Mouse (Mus musculus) stomach, postnatal 0 days (tissue): ENCODE data around the gene Col26a1. TPM values are rescaled to one million over a fixed set of nuclear protein-coding genes. Genes with fewer than 3 reads are reported as not detected.

Source experiments
- ATAC-seq: fragments of 200-750 bp; cut with Nextera tagmentation; 2 replicates; pipeline ENCODE4 v1.8.0; 2017; ENCODE audit not compliant: low FRiP score, low TSS enrichment
- DNase-seq: peaks from one replicate; pipeline ENCODE4 v3.0.0-alpha.2; 2016; ENCODE audit warnings: low spot score
- H3K27ac ChIP-seq: fragments of 300-500 bp; sonication (generic); replicated peaks from 2 replicates; pipeline ENCODE4 v1.5.1; 2014; ENCODE audit warnings: mild to moderate bottlenecking, control low read depth
- H3K27me3 ChIP-seq: fragments of 300-500 bp; sonication (generic); 2 replicates; pipeline ENCODE4 v1.6.1; 2014; ENCODE audit warnings: low read length; ENCODE audit not compliant: control insufficient read depth, insufficient read depth
- H3K36me3 ChIP-seq: fragments of 300-500 bp; sonication (generic); 2 replicates; pipeline ENCODE4 v1.6.1; 2014; ENCODE audit warnings: low read length, mixed read lengths; ENCODE audit not compliant: control insufficient read depth, insufficient read depth
- H3K4me1 ChIP-seq: fragments of 300-500 bp; sonication (generic); replicated peaks from 2 replicates; pipeline ENCODE4 v1.6.1; 2014; ENCODE audit warnings: antibody characterized with exemption; ENCODE audit not compliant: control insufficient read depth, insufficient read depth
- H3K4me2 ChIP-seq: fragments of 300-500 bp; sonication (generic); replicated peaks from 2 replicates; pipeline ENCODE4 v1.6.1; 2014; ENCODE audit warnings: low read depth, mild to moderate bottlenecking, control low read depth, moderate library complexity
- H3K4me3 ChIP-seq: fragments of 300-500 bp; sonication (generic); 2 replicates; pipeline ENCODE4 v1.5.1; 2014; ENCODE audit warnings: low read depth, low read length, control low read depth
- H3K9ac ChIP-seq: fragments of 300-500 bp; sonication (generic); 2 replicates; pipeline ENCODE4 v1.6.1; 2014; ENCODE audit warnings: mild to moderate bottlenecking, low read length, control low read depth, mixed read lengths
- H3K9me3 ChIP-seq: fragments of 300-500 bp; sonication (generic); 2 replicates; pipeline ENCODE4 v1.6.1; 2016; ENCODE audit warnings: low read length; ENCODE audit not compliant: control insufficient read depth
- CTCF ChIP-seq: IDR thresholded peaks from 2 replicates; pipeline ENCODE4 v1.5.1; 2016; ENCODE audit warnings: antibody characterized with exemption, low read depth, mild to moderate bottlenecking, moderate library complexity
- EP300 ChIP-seq: optimal IDR thresholded peaks from 2 replicates; pipeline ENCODE3; 2016; ENCODE audit warnings: antibody characterized with exemption
- WGBS: fragments of 180-500 bp; shearing (Covaris S2); extraction: QIAGEN DNeasy Blood & Tissue Kit; methylation state at CpG from one replicate; pipeline ENCODE4 v1.1.7; 2014; 5-methylcytosine and 5-hydroxymethylcytosine counted together
- polyA plus RNA-seq: library from polyadenylated mRNA; unstranded; fragments of >200 nt; fragmentation: Nextera tagmentation; extraction: Ambion mirVana; gene quantifications from 2 replicates; pipeline ENCODE4 v1.2.1, GENCODE M21; 2015

The Col26a1 gene
- polyA plus RNA-seq, 1 experiment from 2014 or later, result 2.9 TPM

DNA sequence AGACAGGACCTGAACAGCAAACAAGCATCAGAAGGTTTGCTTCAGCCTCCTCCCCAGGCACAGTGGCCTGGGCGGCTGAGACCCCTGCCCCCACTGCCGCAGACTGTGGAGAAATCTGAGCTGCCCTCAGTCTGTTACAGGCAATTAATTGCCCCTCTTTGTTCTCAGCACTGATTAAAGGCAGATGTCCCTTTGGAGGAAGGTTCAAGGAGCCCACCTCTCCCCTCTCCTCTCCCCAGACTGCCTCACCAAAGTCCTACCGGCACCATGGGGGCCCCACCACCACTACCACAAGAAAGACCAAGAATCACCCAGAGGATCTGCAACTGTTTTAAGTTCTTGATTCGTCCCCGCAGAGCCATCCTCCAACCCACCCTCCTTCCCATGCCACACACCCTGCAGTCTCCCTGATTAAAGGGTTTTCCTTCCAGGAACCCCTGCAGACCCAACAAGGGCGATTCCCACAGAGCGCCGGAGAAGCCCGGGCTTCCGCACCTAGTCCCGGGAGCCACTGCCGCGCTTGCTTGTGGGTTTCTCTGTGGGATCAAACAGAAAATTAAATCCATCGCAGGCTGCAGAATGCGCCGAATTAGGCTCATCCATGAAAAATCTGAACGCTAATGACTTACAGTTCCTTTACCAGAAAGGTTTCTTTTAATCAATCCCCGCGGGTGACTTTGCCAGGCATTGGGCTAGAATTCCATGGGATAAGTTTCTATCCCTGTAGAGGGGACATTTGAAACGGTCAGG is 21.6 kb downstream of the Col26a1 start:
- H3K9ac ChIP-seq, result no peak overlapping the region
- no peak for ATAC-seq
- H3K4me2 ChIP-seq, result no peak overlapping the region

DNA sequence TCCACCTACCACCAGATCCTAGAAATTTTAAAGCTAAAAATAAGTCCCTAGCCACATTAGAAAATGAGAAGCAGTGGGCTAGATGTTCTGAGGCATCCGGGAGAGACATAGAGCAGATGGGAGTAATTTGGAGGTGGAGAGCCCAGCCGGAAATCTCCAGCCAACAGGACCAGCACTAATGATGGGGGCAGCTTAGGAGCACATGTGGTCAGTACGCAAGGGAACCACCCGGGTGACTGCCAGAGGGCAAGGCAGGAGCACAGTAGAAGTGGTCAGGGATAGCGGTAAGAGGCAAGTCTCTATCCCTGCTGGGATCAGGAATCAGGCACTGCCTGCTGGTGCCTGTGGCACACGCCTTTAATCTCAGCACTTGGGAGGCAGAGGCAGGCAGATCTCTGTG is 32.3 kb downstream of the Col26a1 start:
- H3K4me2 ChIP-seq, result no peak overlapping the region
- TF ChIP-seq EP300 (no peak), CTCF (no peak)
- WGBS, result 92% methylated on average over 6 of the region's 6 CpGs
- no peak for ATAC-seq
- H3K27ac ChIP-seq, result no peak overlapping the region
- H3K36me3 ChIP-seq, result no peaks in the 10 kb centered on the region
- no peak overlapping the region for H3K4me3 ChIP-seq
- H3K9me3 ChIP-seq, result no peaks in the 10 kb centered on the region
- H3K27me3 ChIP-seq, result no peaks in the 10 kb centered on the region
- no peaks in the 10 kb centered on the region for H3K4me1 ChIP-seq
- DNase-seq, result no peak
- no peak overlapping the region for H3K9ac ChIP-seq

More for the DNA sequence above, 21.6 kb downstream of the Col26a1 start:
- 31% methylated on average over 20 of the region's 20 CpGs for WGBS
- no peak for TF ChIP-seq CTCF
- TF ChIP-seq EP300, result no peak
- Histone ChIP-seq H3K36me3 (no peaks in the 10 kb centered on the region), H3K27me3 (no peaks in the 10 kb centered on the region), H3K4me3 (no peak overlapping the region), H3K4me1 (no peaks in the 10 kb centered on the region), H3K9me3 (no peaks in the 10 kb centered on the region), H3K27ac (no peak overlapping the region)
- no peak for DNase-seq

DNA sequence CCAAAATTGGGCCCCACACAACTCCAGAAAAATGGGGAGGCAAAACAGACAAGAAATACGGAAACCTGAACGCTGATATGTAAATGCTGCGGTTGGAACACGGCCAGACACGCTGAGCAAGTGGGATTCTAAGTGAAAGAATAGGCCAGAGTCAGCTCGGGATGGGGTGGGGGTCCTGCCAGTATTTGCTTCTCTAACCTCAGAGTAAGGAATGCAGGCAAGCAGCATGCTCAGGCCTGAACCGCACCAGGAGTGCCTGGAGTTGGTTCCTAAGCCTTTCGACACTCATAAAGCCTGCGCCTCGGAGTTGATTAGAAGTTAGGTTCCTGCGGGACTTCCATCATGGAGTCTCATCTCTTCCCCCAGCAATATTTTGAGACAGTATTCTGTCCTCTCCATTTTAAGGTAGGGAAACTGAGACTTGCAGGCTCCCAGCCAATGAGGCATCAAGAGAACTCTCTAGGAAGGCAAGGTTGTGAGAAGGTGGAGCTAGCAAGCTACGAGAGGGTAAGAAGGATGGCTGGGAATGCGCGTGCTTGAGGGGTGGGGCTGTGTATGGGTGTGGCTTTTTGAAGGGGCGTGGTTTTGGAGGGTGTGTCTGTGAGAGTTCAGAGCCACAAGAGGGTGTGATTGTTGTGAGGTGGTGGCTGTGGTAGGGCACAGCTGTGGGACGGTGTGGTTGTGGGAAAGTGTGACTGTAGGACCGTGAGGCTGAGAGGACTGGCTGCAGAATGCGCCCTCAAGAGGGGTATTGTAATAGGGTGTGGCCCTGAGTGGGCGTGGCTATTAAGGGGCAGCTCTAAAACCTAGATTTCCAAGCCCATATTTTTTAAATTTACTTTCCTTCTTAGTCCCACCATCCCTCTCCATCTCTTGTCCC is 36.4 kb downstream of the Col26a1 start:
- Histone ChIP-seq H3K4me3 (no peak overlapping the region), H3K36me3 (no peaks in the 10 kb centered on the region), H3K27ac (no peak overlapping the region), H3K4me1 (no peaks in the 10 kb centered on the region), H3K27me3 (no peaks in the 10 kb centered on the region), H3K9me3 (no peaks in the 10 kb centered on the region), H3K4me2 (no peak overlapping the region), H3K9ac (no peak overlapping the region)
- 0 out of 2 replicates have a peak, but pooled peaks have one; percentile 8 for ATAC-seq
- no peak for DNase-seq
- TF ChIP-seq CTCF (no peak), EP300 (no peak)
- 70% methylated on average over 19 of the region's 19 CpGs for WGBS

DNA sequence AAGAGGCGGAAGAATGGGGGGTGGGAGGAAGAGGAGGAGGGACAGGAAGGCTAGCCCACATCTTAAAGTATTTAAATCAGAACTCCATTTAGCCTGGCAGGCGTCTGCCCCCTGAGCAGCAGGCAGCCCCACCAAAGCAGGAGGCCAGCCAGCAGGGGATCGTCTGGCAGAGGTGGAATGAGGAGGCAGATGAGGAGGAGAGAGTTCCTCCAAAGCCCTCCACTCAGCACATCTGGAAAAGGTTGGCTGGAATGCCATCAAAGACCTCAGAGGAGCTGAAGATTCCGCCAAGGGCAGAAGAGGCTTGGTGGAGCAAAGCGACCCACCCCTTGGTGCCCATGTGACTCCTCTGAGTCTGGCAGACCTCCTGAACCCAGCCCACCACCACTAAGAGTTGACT is 39.1 kb downstream of the Col26a1 start:
- Histone ChIP-seq H3K4me2 (no peak overlapping the region), H3K9ac (no peak overlapping the region), H3K27me3 (no peaks in the 10 kb centered on the region), H3K4me3 (no peak overlapping the region), H3K36me3 (no peaks in the 10 kb centered on the region), H3K9me3 (no peaks in the 10 kb centered on the region), H3K4me1 (no peaks in the 10 kb centered on the region), H3K27ac (no peak overlapping the region)
- ATAC-seq (no peak), DNase-seq (no peak)
- no peak for TF ChIP-seq EP300
- TF ChIP-seq CTCF, result no peak
- WGBS, result 54% methylated on average over 5 of the region's 5 CpGs

DNA sequence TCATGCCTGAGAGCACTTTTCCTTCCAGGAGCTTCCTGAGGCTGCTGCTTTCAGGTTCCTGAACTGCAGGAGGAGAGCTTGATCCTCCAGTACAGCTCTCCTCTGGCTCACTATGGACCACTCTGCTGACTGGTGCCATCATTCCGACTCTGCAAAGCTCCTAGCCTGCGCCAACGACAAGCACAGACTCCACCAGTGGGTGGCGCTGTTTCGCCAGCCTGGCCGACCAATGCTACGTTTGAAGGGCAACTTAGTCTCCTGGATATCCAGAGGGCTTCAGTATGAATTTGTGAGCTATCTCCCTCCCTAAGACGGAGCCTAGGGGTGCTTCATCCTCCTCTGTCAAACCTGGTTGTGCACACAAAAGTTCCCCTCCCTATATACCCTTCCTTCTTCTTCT is 43.0 kb downstream of the Col26a1 start:
- no peak overlapping the region for H3K9ac ChIP-seq
- no peaks in the 10 kb centered on the region for H3K36me3 ChIP-seq
- H3K27me3 ChIP-seq, result no peaks in the 10 kb centered on the region
- no peaks in the 10 kb centered on the region for H3K9me3 ChIP-seq
- ATAC-seq, result no peak
- WGBS, result 12% methylated on average over 8 of the region's 8 CpGs
- H3K27ac ChIP-seq, result no peak overlapping the region
- H3K4me2 ChIP-seq, result no peak overlapping the region
- TF ChIP-seq EP300 (no peak), CTCF (peak; percentile 86)
- peak; percentile 62 for DNase-seq
- H3K4me1 ChIP-seq, result no peaks in the 10 kb centered on the region
- H3K4me3 ChIP-seq, result no peak overlapping the region

DNA sequence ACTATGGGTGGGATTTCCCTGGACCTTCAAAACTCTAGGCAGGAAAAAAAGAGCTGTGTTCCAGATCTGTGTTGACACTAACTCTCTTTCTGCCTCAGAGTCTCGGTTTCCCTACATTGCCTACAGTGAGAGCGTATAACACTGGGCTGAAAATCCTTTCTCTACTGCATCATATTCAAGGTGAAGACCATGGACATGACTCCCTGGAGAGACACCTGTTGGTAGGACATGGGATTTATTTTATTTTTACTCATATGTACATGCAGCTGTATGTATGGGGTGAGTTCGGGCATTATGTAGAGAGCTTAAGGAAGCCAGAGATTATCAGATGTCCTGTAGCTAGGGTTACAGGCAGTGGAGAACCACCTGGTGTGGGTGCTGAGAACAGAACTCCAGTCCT is 50.0 kb downstream of the Col26a1 start:
- TF ChIP-seq CTCF (peak; percentile 44), EP300 (no peak)
- Histone ChIP-seq H3K4me2 (no peak overlapping the region), H3K27me3 (no peaks in the 10 kb centered on the region), H3K36me3 (no peaks in the 10 kb centered on the region), H3K4me3 (no peak overlapping the region), H3K27ac (no peak overlapping the region), H3K9me3 (no peaks in the 10 kb centered on the region), H3K4me1 (no peaks in the 10 kb centered on the region), H3K9ac (no peak overlapping the region)
- ATAC-seq (no peak), DNase-seq (no peak)
- 83% methylated on average over 3 of the region's 3 CpGs for WGBS
